Mouse (Mus musculus): Measurements from ENCODE around the gene Dpep2nb. TPM values are rescaled to one million over a fixed set of nuclear protein-coding genes. Genes with fewer than 3 reads are reported as not detected.

Gene Dpep2nb
- total RNA-seq (2023): under 1 TPM in 1 of 2 experiments, not detected in 1; 0.33 TPM

DNA sequence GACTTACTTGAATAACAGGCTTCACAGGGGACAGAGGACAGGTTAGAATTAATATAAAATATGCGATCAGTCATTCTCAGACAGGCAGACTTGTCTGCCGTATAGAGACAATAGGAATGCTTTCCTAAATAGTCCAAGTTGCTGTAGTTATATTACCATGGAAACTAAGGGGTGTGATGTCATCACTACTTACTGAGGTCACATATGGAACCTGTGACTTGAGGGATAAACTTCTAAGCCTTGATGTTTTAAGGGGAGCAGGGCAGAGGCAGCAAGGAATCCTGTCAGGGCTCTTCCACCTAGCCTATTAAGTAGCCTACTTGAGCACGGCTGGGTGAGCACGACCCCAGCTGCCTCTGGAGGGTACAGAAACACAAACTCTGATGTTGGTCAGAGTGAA, at the start of gene Dpep2nb:
Gene Dpep2nb (minus strand): TSS at position 101 of the 400 bp plus-strand sequence.

GRCm38 (mm10) chr8:106011643-106011986, 5.8 kb upstream of the Dpep2nb start, which contains the start of gene Ddx28:
Gene Ddx28, minus strand, starts transcription at chr8:106011882.

GRCm38 (mm10) chr8:105990856-105991387, 14.9 kb downstream of the Dpep2nb start, which contains the start of gene Dus2:
Gene Dus2, plus strand, starts transcription at chr8:105991337.

GRCm38 (mm10) chr8:105979325-105979724, 26.4 kb downstream of the Dpep2nb start, which contains the start of gene Dpep3:
Gene Dpep3, minus strand, starts transcription at chr8:105979429.

GRCm38 (mm10) chr8:105965905-105966341, 39.9 kb downstream of the Dpep2nb start, which contains the start of gene Slc12a4:
Gene Slc12a4, minus strand, starts transcription at chr8:105966097.

Other genes starting within 250 kb of the Dpep2nb start
- under 1 TPM; 0.51 to 0.62 TPM for gene Gfod2, start 247.3 kb downstream of the Dpep2nb start, total RNA-seq (2023)
- 10 to 100 TPM; 21.9 to 25.2 TPM for gene Ranbp10, start 178.6 kb downstream of the Dpep2nb start, total RNA-seq (2023)
- not detected for gene Tsnaxip1, start 178.2 kb downstream of the Dpep2nb start, total RNA-seq (2023)
- gene Cenpt, start 152.7 kb downstream of the Dpep2nb start, total RNA-seq (2023): 10 to 100 TPM; 13.5 to 17.1 TPM
- 10 to 100 TPM; 32.8 to 39.9 TPM for gene Thap11, start 150.8 kb downstream of the Dpep2nb start, total RNA-seq (2023)
- 10 to 100 TPM; 22.8 to 35.5 TPM for gene Nutf2, start 145.4 kb downstream of the Dpep2nb start, total RNA-seq (2023)
- 10 to 100 TPM; 32.0 to 38.0 TPM for gene Edc4, start 125.1 kb downstream of the Dpep2nb start, total RNA-seq (2023)
- not detected for gene Nrn1l, start 112.4 kb downstream of the Dpep2nb start, total RNA-seq (2023)
- 10 to 100 TPM; 11.6 to 12.7 TPM for gene Pskh1, start 105.5 kb downstream of the Dpep2nb start, total RNA-seq (2023)
- under 1 TPM in 1 of 2 experiments, not detected in 1; 0.98 TPM for gene Ctrl, start 72.1 kb downstream of the Dpep2nb start, total RNA-seq (2023)
- 10 to 100 TPM; 76.7 to 93.4 TPM for gene Psmb10, start 67.5 kb downstream of the Dpep2nb start, total RNA-seq (2023)
- gene Lcat, start 62.6 kb downstream of the Dpep2nb start, total RNA-seq (2023): not detected
- gene Slc12a4, start 39.9 kb downstream of the Dpep2nb start, total RNA-seq (2023): 1 to 10 TPM; 5.8 to 6.9 TPM
- under 1 TPM in 1 of 2 experiments, not detected in 1; 0.22 TPM for gene Dpep3, start 26.5 kb downstream of the Dpep2nb start, total RNA-seq (2023)
- 1 to 10 TPM; 4.9 to 5.8 TPM for gene Dus2, start 14.6 kb downstream of the Dpep2nb start, total RNA-seq (2023)
- 1 to 10 TPM; 6.7 to 8.6 TPM for gene Ddx28, start 5.9 kb upstream of the Dpep2nb start, total RNA-seq (2023)
- gene Nfatc3, start 52.9 kb upstream of the Dpep2nb start, total RNA-seq (2023): 10 to 100 TPM; 47.5 to 51.6 TPM
- not detected for gene Esrp2, start 131.0 kb upstream of the Dpep2nb start, total RNA-seq (2023)
- gene Pla2g15, start 144.4 kb upstream of the Dpep2nb start, total RNA-seq (2023): 10 to 100 TPM; 15.1 to 17.9 TPM
- gene Slc7a6, start 162.9 kb upstream of the Dpep2nb start, total RNA-seq (2023): 1 to 10 TPM; 4.3 to 7.9 TPM
- gene Slc7a6os, start 205.0 kb upstream of the Dpep2nb start, total RNA-seq (2023): 10 to 100 TPM; 22.7 to 23.5 TPM
- gene Prmt7, start 205.0 kb upstream of the Dpep2nb start, total RNA-seq (2023): 1 to 10 TPM; 6.7 to 7.6 TPM

Measured in neutrophil, adult 59 days (primary cell).